Mouse (Mus musculus): ENCODE data around the gene Syne2.

Gene Syne2

GRCm38 (mm10) chr12:75874287-75874994 is 56.5 kb downstream of the Syne2 start:
- no peak for DNase-seq

GRCm38 (mm10) chr12:75879636-75880317 is 61.8 kb downstream of the Syne2 start:
- no peak for DNase-seq

GRCm38 (mm10) chr12:75881554-75881953 is 63.6 kb downstream of the Syne2 start:
- DNase-seq, result no peak

- DNase-seq, result no peak
These were observed 68.2 kb downstream of the Syne2 start for GRCm38 (mm10) chr12:75886161-75886560.

- no peak for DNase-seq
These were observed 69.0 kb downstream of the Syne2 start for GRCm38 (mm10) chr12:75886946-75887345.

- DNase-seq, result no peak
These were observed 70.8 kb downstream of the Syne2 start for GRCm38 (mm10) chr12:75888721-75889120.

- no peak for DNase-seq
These were observed 73.3 kb downstream of the Syne2 start for GRCm38 (mm10) chr12:75891206-75891605.

- DNase-seq, result peak in 1 of 2 experiments; percentile 7
These were observed 75.5 kb downstream of the Syne2 start for GRCm38 (mm10) chr12:75893392-75893791.

- DNase-seq, result no peak
These were observed 76.5 kb downstream of the Syne2 start for GRCm38 (mm10) chr12:75894316-75894997.

- DNase-seq, result no peak
These were observed 77.0 kb downstream of the Syne2 start for GRCm38 (mm10) chr12:75894998-75895331.

GRCm38 (mm10) chr12:75897793-75898192 is 79.9 kb downstream of the Syne2 start:
- no peak for DNase-seq

- DNase-seq, result no peak
These were observed 83.8 kb downstream of the Syne2 start for GRCm38 (mm10) chr12:75901721-75902120.

- DNase-seq, result no peak
These were observed 86.1 kb downstream of the Syne2 start for GRCm38 (mm10) chr12:75904068-75904467.

- no peak for DNase-seq
These were observed 87.4 kb downstream of the Syne2 start for GRCm38 (mm10) chr12:75905304-75905703.

GRCm38 (mm10) chr12:75908466-75908865 is 90.5 kb downstream of the Syne2 start:
- DNase-seq, result no peak

- DNase-seq, result no peak
These were observed 97.8 kb downstream of the Syne2 start for GRCm38 (mm10) chr12:75915694-75916093.

GRCm38 (mm10) chr12:75918415-75918814 is 100.5 kb downstream of the Syne2 start:
- DNase-seq, result no peak

- no peak for DNase-seq
These were observed 101.0 kb downstream of the Syne2 start for GRCm38 (mm10) chr12:75918914-75919313.

- DNase-seq, result no peak
These were observed 105.0 kb downstream of the Syne2 start for GRCm38 (mm10) chr12:75922900-75923299.

- DNase-seq, result no peak
These were observed 106.9 kb downstream of the Syne2 start for GRCm38 (mm10) chr12:75924852-75925251.

GRCm38 (mm10) chr12:75927596-75927995 is 109.7 kb downstream of the Syne2 start:
- DNase-seq, result no peak

GRCm38 (mm10) chr12:75933561-75933960 is 115.6 kb downstream of the Syne2 start:
- no peak for DNase-seq

GRCm38 (mm10) chr12:75951328-75951727 is 133.4 kb downstream of the Syne2 start:
- peak in 1 of 2 experiments; percentile 43 for DNase-seq

- no peak for DNase-seq
These were observed 134.1 kb downstream of the Syne2 start for GRCm38 (mm10) chr12:75952011-75952410.

All from spleen, adult 18-20 months (tissue).